Mouse (Mus musculus) spleen, adult 12 weeks (tissue): Measurements from ENCODE around the gene Vps26c.
"Not testable (repeated sequence)": the region's sequence is repeated elsewhere in the genome, so short reads cannot be mapped to it uniquely, and the experiment has no call there.

Experiments used
- DNase-seq: peaks from one replicate; pipeline ENCODE4 v3.0.0; 2022; ENCODE audit warnings: low spot score

Vps26c gene

GRCm38 (mm10) chr16:94545781-94546562 lies 19.3 kb upstream of the Vps26c start:
- DNase-seq, result no peak

DNA sequence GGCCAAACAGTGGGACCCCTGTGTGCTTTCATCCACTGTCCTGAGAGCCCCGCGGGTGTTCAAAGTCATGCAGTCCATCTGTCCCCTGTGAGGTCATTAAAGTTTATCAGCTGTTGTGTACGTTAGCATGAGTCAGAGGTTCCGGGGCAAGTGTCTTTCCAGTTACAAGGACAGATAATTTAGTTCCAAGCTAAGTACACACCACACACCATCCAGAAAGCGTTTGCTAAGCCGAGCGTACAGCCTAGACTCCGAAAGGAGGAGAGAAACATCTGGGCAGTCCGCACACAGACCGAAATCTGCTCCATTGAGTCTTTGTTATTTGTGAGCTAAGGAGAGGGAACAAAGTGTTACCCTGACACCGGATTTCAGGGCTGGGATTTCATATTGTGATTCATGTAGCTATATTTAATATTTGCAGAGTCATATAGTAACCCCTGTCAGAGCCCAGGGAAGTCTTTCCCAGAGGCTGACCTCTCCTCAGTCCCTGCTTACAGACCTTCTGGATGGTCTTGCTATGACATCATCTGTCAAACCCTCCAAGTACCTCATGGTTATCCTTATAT lies 18.0 kb upstream of the Vps26c start:
- DNase-seq, result no peak

GRCm38 (mm10) chr16:94542898-94543297 lies 16.3 kb upstream of the Vps26c start:
- DNase-seq, result no peak

DNA sequence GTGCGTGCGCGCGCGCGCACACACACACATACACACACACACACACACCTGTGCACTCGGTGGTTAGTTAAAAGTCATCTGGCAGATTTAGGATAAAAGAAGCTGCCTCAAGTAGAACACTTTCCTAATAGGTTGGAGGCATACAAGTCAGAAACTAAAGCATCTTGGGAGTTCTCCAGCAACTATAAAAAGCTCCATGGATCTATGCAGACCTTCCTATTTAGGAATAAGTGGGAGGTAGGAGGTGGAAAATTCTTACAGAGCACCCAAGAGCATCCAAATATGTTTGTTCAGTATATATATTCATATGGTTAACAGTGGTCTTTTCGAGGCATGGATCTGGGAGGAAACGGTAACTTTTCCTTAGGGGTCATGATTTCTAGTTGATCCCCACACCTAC lies 13.5 kb upstream of the Vps26c start:
- no peak for DNase-seq

DNA sequence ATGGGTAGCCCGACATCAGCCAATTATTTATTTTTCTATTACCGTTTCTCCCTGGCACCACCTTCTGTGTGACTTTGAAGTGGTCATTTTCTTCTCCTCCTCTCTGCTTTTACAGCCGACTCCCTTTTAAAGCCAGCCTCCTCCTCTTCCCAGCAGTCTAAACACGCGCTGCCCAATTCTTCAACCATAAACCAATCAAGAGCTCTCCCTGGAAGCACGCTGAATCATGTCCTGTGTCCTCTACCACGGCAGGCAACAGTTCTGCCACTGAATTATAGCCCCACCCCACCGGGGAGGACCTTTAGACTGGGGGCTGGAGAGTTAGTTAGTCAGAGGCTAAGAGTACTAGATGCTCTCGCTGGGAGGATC lies 10.5 kb upstream of the Vps26c start:
- no peak for DNase-seq

DNA sequence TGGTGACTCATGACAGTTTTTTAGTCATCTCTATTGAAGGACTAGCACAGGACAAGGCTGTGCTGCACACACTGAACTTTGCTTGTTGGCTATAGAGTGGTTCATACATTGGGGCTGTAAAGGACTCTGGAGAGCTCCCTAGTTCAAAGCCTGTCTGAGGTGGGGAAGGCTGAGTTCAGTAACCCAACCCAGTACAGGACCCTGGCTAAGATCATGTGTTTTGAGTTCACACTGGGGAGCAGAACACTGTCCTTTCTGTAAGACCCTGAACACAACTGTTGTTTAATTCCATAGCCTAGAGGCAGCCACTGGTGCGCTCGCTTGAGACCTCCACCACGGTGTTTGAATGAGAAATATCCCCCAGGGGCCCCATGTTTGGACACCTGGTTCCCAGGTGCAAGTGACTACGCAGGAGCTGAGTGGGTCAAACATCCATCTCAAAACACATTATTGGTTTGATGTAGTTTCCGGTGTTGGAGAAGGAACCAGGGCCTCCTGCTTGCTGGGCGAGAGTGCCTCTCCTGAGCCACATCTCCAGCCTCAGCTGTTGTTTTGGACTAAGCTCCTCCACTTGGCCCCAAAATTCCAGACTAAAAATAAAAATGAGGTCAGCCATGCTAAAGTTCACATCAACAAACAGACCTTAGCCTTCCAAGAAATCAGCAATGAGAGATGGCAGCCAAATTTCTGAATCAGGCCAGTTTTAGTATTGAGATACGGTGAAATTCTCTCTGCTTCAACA lies 10.0 kb upstream of the Vps26c start:
- DNase-seq, result no peak

GRCm38 (mm10) chr16:94535716-94536115 lies 9.1 kb upstream of the Vps26c start:
- DNase-seq, result no peak

GRCm38 (mm10) chr16:94533679-94534078 lies 7.0 kb upstream of the Vps26c start:
- DNase-seq, result no peak

- DNase-seq, result no peak
Measured at GRCm38 (mm10) chr16:94531268-94531667, 4.6 kb upstream of the Vps26c start.

- DNase-seq, result no peak
Measured at GRCm38 (mm10) chr16:94527546-94527945, 916 bp upstream of the Vps26c start.

- DNase-seq, result no peak
Measured at GRCm38 (mm10) chr16:94527152-94527534, 513 bp upstream of the Vps26c start.

DNA sequence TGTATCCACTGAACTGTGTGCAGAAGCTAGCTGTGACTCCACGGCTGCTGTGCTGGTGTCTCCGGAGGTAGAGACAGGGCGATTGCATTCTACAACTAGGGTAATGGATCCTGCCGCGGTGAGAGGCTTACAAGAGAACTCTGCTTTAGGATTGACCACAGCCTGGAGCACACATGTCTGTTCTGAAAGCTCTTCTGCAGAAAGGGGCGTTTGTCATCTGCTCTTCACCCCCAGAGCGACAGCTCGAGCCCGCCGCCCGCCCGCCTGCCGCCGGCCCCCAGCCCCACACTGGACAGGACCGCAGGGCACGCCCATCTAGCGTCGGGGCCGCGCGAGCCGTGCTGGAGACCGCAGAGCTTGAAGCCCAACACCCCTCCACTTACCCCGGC lies 681 bp downstream of the Vps26c start:
- DNase-seq, result no peak

- no peak for DNase-seq
Measured at GRCm38 (mm10) chr16:94524691-94525090, 1.9 kb downstream of the Vps26c start.

DNA sequence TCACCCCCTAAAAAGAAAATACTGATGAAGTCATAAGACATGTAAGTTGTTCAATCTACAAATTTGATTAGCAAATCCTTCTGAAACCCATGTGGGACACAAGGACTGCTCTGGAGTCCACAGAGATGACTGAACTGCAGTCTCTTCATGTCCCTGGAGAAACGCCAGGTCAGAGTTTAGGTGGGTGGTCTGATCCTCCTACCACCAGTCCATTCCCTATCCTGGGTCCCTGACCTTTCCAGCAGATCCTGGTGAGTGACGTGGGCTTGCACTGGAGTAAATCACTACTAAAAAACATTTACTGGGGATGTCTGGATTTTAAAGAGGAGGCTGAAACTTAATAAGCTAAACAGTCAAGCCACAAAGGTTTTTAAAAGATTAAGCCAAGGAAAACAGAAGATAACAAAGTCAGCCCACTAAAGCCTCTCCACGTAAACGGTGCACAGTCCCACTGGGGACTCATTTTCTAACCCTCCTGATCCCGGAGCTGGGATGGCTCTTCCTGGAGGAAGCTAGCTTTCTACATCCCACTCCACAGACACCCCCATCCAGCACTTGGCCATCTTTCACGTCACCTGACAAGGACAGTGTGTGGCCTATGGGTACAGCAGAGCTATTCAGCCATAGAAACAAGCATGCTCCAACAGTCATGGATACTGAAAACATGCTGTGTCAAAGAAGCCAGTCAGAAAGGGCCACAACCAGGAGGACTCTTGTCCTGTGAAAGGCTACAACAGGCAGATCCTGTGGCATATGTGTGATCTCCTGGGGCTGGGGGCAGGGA lies 2.8 kb downstream of the Vps26c start:
- DNase-seq, result no peak

GRCm38 (mm10) chr16:94519028-94519427 lies 7.6 kb downstream of the Vps26c start:
- DNase-seq, result no peak

DNA sequence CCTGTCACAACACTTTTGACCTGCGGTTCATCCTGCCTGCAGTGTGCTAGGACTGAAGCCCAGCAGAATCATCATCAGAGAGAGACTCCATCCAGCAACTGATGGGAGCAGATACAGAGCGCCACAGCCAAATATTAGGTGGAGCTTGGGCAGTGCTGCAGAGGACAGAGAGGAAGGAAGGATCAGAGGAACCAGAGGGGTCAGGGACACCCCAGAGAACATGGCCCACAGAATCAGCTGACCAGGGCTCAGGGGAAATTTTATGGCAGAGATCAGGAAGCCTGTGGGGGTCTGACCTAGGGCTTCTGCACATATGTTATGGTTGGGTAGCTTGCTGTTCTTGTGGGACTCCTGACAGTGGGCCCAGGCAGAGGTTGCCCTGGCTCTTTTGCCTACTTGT lies 9.0 kb downstream of the Vps26c start:
- no peak for DNase-seq

DNA sequence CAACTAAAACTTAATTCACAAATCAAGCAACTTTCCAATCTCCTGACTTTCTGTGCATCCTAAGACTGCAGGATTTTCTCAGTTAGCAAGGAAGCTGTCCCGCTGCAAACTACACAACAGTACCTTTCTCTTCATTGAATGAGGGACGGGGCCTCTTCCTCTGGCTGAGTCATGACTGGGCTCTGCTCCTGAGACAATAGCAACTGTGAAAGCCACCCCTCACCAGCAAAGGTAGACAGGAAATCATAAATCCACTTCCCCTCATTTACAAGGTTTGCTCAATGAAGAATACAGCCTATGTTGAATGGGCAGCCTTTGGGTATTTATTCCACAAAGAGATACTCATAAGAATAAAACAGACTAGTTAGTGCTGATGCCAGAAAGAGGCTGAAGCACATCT lies 16.6 kb downstream of the Vps26c start:
- DNase-seq, result no peak

GRCm38 (mm10) chr16:94508769-94509168 lies 17.9 kb downstream of the Vps26c start:
- no peak for DNase-seq

DNA sequence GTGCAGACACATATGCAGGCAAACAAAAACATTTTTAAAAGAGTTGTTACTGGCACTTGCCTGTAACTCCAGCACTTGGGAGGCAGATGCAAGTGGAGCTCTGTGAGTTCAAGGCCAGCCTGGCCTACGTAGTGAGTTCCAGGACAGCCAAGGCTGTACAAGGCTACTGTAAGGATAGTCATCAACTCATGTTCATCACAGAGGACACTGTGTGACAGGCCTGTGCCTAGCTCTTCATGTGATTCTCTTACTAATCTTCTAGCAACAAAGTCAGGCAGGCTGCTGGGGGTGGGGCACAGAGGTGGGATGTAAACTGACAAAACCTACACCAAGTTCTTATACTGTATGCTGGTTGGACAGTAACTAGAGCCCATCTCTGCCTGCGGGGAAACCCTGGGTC lies 19.6 kb downstream of the Vps26c start:
- DNase-seq, result no peak

GRCm38 (mm10) chr16:94504192-94504591 lies 22.4 kb downstream of the Vps26c start:
- no peak for DNase-seq

GRCm38 (mm10) chr16:94497911-94498310 lies 28.7 kb downstream of the Vps26c start:
- no peak for DNase-seq

GRCm38 (mm10) chr16:94497176-94497575 lies 29.5 kb downstream of the Vps26c start:
- DNase-seq, result not testable (repeated sequence)

DNA sequence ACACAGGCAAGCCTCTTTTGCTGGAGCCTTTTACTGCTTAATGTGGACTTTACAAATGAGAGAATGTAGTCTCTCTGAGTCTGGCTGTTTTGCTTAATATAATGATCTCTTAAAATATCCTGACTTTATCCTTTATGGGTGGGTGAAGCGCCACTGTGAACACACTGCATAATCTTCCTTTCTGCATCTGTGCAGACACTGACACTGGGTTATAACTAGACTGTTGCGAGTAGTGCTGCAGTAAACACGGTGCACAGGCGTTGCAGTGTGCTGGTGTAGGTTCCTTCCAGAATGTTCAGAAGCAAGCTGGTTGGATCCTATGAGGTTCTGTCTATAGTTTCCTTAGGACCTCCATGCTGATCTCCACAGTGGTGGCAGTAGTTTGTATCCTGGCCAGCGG lies 37.3 kb downstream of the Vps26c start:
- DNase-seq, result no peak
